Mouse (Mus musculus) thymus, postnatal 14 days (tissue): ENCODE results near the gene Gm49373.
A peak's percentile ranks its signal among the peaks of the same experiment; 100 is the strongest.
"Not testable (repeated sequence)": the region's sequence is repeated elsewhere in the genome, so short reads cannot be mapped to it uniquely, and the experiment has no call there.

ENCODE experiments used
- DNase-seq: peaks from one replicate; pipeline ENCODE4 v3.0.0; 2021

The Gm49373 gene

GRCm38 (mm10) chr9:21067006-21067684, 5.8 kb downstream of the Gm49373 start, which contains the start of gene Zglp1:
Zglp1 (minus strand) TSS chr9:21067093.
- DNase-seq = no peak

- no peak for DNase-seq
Measured at GRCm38 (mm10) chr9:21062928-21063327, 10.0 kb downstream of the Gm49373 start.

GRCm38 (mm10) chr9:21051578-21051977, 21.3 kb downstream of the Gm49373 start:
- DNase-seq = no peak

- no peak for DNase-seq
Measured at GRCm38 (mm10) chr9:21045235-21045634, 27.7 kb downstream of the Gm49373 start.

GRCm38 (mm10) chr9:21044785-21045184, 28.1 kb downstream of the Gm49373 start:
- not testable (repeated sequence) for DNase-seq

GRCm38 (mm10) chr9:21043563-21043962, 29.3 kb downstream of the Gm49373 start:
- DNase-seq = no peak

- no peak for DNase-seq
Measured at GRCm38 (mm10) chr9:21041308-21041707, 31.6 kb downstream of the Gm49373 start.

GRCm38 (mm10) chr9:21039779-21040178, 33.1 kb downstream of the Gm49373 start:
- no peak for DNase-seq

GRCm38 (mm10) chr9:21037481-21037891, 35.4 kb downstream of the Gm49373 start:
- DNase-seq = no peak

GRCm38 (mm10) chr9:21036666-21037065, 36.2 kb downstream of the Gm49373 start:
- no peak for DNase-seq

GRCm38 (mm10) chr9:21036161-21036560, 36.7 kb downstream of the Gm49373 start:
- DNase-seq = no peak

- DNase-seq = no peak
Measured at GRCm38 (mm10) chr9:21035586-21035985, 37.3 kb downstream of the Gm49373 start.

GRCm38 (mm10) chr9:21034481-21035085, 38.3 kb downstream of the Gm49373 start:
- DNase-seq = no peak

GRCm38 (mm10) chr9:21033136-21033535, 39.8 kb downstream of the Gm49373 start:
- DNase-seq = peak; percentile 68

GRCm38 (mm10) chr9:21032491-21032890, 40.4 kb downstream of the Gm49373 start:
- DNase-seq = no peak

- DNase-seq = peak; percentile 43
Measured at GRCm38 (mm10) chr9:21031896-21032351, 41.0 kb downstream of the Gm49373 start, which contains the start of gene Icam5. Icam5 (plus strand) TSS chr9:21032073.

- DNase-seq = peak; percentile 68
Measured at GRCm38 (mm10) chr9:21031251-21031895, 41.5 kb downstream of the Gm49373 start.

- DNase-seq = peak; percentile 92
Measured at GRCm38 (mm10) chr9:21030781-21031250, 42.1 kb downstream of the Gm49373 start.

- no peak for DNase-seq
Measured at GRCm38 (mm10) chr9:21030055-21030600, 42.8 kb downstream of the Gm49373 start.

GRCm38 (mm10) chr9:21029291-21030054, 43.4 kb downstream of the Gm49373 start, which contains the start of gene Icam4:
Icam4 (plus strand) TSS chr9:21029373.
- DNase-seq = peak; percentile 83

GRCm38 (mm10) chr9:21028560-21029110, 44.3 kb downstream of the Gm49373 start:
- DNase-seq = no peak

GRCm38 (mm10) chr9:21027774-21028290, 45.1 kb downstream of the Gm49373 start:
- no peak for DNase-seq
